Mouse (Mus musculus) adipose tissue, adult 10 weeks (tissue): Measurements from ENCODE around the gene Utp3. TPM values are rescaled to one million over a fixed set of nuclear protein-coding genes. Genes with fewer than 3 reads are reported as not detected.

Experiments used
- polyA plus RNA-seq: library from polyadenylated mRNA; stranded (reverse); fragments of 350-450 nt; fragmentation: Illumina TruSeq; extraction: RNeasy Lipid Tissue Mini Kit (QIAGEN cat#74804); gene quantifications from one replicate; pipeline ENCODE4 v1.2.3, GENCODE M21; 2014; ENCODE audit warnings: low read depth, low replicate concordance

Gene Utp3
- polyA plus RNA-seq: 32.8 TPM

DNA sequence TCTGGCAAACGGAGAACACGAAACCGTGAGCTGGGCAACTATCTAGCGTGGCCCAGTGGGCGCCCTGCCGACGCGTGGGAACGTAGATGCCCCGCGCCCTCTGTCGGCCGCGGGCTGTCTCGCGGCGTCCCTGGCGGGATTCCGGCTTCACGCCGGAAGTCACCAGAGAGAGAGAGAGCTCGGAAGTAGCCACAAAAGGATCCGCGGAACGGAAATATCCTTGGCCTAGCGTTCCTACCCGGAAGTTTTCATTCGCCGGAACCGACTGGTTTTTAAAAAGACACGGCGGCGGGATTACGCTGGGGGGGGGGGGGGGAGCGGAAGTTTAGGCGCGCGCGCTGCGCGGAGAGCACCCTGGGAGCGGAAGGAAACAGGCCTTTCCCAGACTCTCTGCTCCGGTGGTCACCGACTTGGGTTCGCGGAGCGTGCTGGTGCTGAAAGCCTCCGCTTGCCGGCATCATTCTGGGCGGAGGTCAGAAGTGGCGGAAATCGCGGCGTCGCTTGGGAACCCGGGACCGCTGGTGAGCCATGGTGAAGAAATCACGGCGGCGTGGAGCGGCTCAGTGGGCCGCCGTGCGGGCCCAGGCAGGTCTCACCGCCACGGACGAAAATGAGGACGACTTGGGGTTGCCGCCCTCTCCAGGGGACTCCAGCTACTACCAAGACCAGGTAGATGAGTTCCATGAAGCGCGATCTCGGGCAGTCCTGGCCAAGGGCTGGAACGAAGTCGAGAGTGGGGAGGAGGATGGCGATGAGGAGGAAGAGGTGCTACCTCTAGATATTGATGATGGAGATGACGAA lies at the start of gene Utp3:
Gene Utp3, plus strand, starts transcription at position 377 of the 801 bp plus-strand sequence.

GRCm38 (mm10) chr5:88527657-88528056 lies 26.6 kb upstream of the Utp3 start, which contains the start of gene Jchain:
Jchain (minus strand) TSS chr5:88527891.

GRCm38 (mm10) chr5:88564501-88565147 lies 10.4 kb downstream of the Utp3 start, which contains the start of gene Rufy3:
Rufy3 (plus strand) TSS chr5:88565040.

Other genes starting within 250 kb of the Utp3 start
- not detected for gene Prol1, start 237.2 kb upstream of the Utp3 start, polyA plus RNA-seq
- not detected for gene Amtn, start 178.4 kb upstream of the Utp3 start, polyA plus RNA-seq
- gene Ambn, start 98.5 kb upstream of the Utp3 start, polyA plus RNA-seq: not detected
- gene Enam, start 66.5 kb upstream of the Utp3 start, polyA plus RNA-seq: not detected
- 7.1 TPM for gene Jchain, start 26.6 kb upstream of the Utp3 start, polyA plus RNA-seq
- gene Rufy3, start 10.6 kb downstream of the Utp3 start, polyA plus RNA-seq: 17.5 TPM
- 72.2 TPM for gene Grsf1, start 121.7 kb downstream of the Utp3 start, polyA plus RNA-seq
- gene Mob1b, start 166.4 kb downstream of the Utp3 start, polyA plus RNA-seq: 13.9 TPM
- 6.1 TPM for gene Dck, start 210.5 kb downstream of the Utp3 start, polyA plus RNA-seq